Mouse (Mus musculus) hematopoietic stem cell, adult 5-6 weeks (primary cell): ENCODE data around the gene Rin2. TPM values are rescaled to one million over a fixed set of nuclear protein-coding genes. Genes with fewer than 3 reads are reported as not detected.
A peak's percentile ranks its signal among the peaks of the same experiment; 100 is the strongest.

Source experiments
- ATAC-seq, 2 experiments: fragments of 125-278 bp in 1 of 2; replicated peaks in 1 of 2; 2 replicates each; pipeline ENCODE4 v1.8.0; 2016 to 2017; ENCODE audit warnings: inconsistent platforms in 2 of 2, mild to moderate bottlenecking in 2 of 2, moderate number of reproducible peaks in 2 of 2, low read depth in 1 of 2, moderate TSS enrichment in 1 of 2; ENCODE audit not compliant: low FRiP score in 2 of 2, poor library complexity in 2 of 2, severe bottlenecking in 2 of 2, insufficient read depth in 1 of 2, low TSS enrichment in 1 of 2
- total RNA-seq: library from RNA; stranded (forward); fragments of 172-1452, 232-1000 nt; gene quantifications from 2 replicates; pipeline ENCODE4 v1.2.3, GENCODE M21; 2017

Rin2 gene
- total RNA-seq, 1 experiment from 2014 or later: 12.3 TPM

DNA sequence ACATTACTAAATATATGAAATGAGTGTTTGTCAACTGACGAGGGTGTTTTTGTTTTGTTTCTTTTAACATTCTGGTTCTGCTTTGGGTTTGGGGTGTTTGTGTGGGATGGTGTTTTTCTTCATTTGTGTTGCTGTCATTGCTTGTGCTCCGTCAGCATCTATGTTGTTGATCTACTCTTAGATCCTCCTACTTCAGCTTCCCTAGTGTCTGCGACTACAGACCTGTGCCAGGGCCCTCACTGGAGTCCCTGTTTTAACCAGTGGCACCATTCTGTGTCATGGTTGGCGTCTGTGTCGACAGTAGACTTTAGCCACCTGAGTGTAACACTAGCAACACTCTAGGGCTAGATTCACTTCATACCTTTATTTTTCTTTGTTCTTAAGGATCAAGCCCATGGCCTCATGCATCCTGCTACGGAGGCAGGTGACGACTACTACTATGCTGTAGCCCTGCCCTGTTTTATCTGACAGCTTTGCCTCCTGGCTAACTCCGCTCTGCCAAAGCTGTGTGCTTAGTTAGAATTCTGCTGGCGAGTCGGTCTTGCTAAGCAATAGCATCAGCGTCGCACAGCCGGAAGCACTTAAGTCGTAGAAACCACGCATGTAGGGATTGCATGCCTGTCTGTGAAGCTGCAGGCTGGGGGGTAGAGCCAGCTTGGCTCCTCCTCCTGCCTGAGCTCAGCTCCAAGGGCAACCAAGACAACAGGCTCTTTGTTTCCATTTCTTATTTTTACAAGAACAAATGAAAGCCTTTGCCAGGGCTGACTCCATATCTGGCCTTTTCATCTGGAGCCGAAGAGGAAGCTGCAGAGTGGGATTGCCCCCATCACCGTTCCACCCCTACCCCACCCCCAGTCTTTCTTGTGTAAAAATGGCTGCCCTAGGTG lies 157.2 kb downstream of the Rin2 start:
- peak; percentile 91 for ATAC-seq

DNA sequence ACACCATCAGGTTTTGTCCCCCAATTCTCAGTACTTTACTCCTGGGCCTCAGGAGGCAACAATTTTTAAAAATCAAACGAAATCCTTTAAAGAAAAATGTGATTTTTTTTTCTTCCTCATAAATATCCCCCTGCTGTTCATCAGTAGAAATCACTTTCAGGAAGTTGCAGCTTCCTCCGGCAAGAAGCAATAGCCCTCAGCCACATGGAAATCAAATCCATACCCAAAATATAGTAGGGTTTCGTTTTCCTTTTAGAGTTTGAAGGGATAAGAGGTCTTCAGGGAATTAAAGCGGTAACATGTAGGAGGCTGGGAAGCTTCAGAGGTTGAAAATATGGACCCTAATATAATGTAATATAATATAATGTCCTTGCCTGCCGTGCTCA lies 157.8 kb downstream of the Rin2 start:
- peak; percentile 28 to 44 for ATAC-seq

DNA sequence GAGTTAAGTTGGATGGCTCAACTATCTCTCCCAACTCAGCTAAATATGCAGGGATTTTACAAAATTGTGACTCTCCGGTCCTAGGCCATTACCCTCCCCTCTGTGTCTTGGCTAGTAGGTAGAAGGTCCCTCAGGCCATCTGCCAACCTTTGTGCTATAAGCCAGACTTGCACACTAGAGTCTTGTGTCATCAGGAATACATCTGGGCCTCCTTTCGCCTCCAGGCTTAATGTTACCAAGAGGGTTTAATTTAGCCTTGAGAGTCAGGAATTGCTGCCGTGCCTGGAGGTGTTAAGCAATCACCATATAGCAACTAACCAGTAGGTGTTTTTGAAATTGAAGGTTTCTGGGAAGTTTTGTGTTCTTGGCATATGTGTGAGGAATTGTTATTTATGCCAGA lies 158.3 kb downstream of the Rin2 start:
- no peak for ATAC-seq

DNA sequence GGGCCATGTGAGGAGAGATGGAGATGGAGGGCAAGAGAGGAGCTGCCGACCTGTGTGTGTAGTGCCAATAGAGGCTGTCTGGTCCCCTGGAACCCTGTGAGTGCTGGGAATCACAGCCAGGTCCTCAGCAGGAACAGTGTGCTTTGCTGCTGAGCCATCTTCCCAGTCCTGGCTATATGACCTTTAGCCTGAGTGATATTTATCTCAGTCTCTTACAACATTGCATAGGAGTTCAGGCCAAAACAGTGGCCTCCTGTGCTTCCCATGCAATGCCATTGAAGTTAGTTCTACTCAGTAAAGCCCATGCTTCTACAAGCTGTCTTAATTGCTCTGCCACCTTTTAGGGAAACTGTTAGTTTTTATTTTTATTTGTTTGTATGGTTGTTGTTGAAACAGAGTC lies 160.9 kb downstream of the Rin2 start:
- ATAC-seq: no peak

DNA sequence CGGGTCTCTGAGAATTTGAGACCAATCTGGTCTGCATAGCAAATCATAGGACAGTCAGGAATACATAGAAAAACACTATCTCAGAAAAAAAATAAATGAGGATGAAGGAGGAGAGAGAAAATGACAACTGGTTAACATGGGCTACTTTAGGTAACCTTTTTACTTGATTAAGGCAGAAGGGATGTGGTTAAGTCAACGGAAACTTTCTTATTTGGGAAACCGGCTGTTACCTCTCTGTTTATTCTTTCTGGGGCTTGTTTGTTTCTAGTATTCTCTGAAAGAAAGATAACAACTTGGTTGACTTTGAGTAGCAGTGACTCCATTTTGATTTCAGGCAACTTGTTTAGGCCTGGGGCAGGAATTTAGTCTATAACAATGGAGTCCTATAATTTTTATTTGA lies 163.7 kb downstream of the Rin2 start:
- no peak for ATAC-seq

DNA sequence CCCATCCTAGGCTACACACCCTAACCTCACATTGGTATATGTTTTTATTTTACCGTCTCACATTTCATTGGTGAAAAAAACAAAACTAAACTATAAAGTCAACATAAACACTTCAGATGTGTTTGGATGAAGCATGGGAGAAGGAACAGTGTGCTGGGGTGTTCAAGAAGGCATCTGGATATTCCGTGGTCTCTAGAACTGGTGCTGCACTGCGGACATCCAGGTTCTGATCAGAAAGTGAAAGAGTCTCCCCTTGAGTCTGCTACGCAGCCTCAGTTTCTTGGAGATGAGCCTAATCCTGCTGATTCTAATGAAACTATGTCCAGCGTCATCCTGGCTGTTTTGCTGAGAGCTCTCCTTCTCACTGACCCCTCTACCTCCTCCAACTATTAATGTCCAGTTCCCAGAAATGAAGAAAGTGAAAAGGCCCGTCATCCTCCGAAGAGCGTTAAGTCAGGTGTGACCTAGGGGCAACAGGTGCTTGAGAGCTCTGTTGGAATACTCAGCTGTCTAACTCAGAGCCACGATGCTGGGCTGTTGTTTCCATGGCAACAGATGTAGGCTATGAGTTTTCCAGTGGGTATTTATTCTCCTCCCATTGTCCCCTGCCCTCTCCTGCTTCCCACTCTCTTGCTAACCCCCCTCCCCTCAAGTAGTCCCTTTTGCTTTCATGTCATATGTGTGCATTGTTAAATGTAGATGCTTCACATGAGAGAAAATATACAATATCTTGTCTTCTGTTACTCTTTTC lies 164.7 kb downstream of the Rin2 start:
- no peak for ATAC-seq

DNA sequence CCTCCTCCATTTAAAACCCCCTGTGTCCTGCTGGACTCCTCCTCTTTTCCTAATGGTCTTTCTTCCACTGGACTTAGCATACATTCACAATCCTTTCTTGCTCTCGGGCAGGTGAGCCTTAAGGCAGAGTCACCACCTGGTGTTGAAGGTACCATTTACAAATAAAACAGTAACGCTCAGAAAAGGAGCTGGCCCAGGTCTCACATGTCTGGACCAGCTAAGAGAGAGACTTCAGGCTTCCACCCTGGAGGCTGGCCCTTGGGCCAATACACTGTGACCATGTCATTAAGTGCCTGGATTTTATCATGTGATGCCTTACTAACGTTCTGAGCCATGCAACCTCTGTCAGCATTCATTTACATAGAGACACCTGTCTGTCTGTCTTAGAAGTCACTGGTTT lies 165.3 kb downstream of the Rin2 start:
- ATAC-seq: no peak

DNA sequence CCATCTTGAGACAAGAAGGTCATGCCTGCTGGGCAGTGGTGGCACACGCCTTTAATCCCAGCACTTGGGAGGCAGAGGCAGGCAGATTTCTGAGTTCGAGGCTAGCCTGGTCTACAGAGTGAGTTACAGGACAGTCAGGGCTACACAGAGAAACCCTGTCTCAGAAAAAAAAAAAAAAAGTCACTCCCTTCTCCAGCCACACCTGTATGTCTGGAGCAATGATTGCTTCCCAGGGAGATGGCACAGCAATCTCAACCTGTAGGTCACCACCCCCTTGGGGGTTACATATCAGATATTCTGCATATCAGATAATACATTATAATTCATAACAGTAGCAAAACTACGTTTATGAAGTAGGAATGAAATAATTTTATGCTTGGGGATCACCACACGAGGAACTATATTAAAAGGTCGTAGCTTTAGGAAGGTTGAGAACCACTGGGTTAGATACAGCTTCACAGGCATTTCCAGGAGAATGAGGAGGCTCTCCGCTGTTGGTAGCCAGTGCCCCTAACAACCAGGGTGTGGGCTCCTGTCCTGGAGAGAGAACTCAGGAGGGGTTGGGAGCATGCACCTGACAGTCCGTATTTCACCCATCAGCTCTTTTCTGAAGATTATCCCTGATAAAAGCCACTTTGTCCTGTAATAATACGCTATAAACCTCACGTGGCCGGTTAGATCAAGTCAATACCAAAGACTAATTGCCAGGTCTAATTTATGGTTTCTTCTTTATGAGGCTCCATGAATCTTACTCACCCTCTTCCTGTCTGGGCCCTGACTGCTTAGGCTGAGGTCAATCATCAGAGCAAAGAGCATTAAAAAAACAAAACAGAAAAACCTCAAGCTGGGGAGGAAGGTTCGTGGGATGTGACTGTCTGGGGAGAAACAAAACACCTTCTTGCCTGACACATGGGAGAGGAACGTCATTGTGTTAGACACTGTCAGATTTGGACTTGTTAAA lies 166.2 kb downstream of the Rin2 start:
- 0 out of 4 replicates have a peak, but pooled peaks of 1 of the 2 experiments have one; percentile 22 for ATAC-seq

DNA sequence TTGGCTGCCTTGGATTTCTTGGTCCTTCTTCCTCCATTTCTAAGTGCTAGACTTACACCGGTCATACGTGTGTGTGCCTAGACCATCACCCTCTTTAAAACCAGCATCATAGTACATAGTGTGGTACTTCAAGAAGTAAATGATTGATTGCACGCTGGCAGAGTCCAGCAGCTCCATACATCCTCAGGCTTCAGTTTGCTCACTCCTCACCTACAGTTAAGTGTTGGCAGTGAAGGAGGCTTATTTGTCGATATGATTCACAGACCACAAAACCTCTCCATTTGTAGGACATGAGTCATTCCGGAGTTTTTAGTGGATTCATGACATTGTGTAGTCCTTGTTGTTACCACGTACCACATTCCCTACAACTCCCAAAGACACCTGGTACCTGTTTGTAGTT lies 168.3 kb downstream of the Rin2 start:
- no peak for ATAC-seq

DNA sequence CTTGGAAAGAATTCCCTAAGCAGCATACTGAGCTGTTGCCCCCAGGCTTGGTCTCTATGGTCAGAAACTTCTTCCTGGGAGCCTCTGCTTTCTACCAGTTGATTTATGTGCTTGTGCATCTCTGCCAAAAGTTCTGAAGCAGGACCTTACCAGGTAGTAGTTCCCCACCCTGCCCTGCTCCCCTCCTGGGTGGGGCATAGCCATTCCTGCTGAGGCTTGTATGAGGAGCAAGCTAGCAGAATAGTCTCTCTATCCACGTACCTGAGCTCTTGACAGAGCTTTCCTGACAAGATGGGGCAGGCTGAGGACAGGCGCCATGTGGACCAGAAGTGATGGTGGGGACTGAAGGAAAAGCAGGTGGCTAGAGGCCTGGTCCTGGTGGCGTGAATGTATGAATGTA lies 171.6 kb downstream of the Rin2 start:
- ATAC-seq: no peak

DNA sequence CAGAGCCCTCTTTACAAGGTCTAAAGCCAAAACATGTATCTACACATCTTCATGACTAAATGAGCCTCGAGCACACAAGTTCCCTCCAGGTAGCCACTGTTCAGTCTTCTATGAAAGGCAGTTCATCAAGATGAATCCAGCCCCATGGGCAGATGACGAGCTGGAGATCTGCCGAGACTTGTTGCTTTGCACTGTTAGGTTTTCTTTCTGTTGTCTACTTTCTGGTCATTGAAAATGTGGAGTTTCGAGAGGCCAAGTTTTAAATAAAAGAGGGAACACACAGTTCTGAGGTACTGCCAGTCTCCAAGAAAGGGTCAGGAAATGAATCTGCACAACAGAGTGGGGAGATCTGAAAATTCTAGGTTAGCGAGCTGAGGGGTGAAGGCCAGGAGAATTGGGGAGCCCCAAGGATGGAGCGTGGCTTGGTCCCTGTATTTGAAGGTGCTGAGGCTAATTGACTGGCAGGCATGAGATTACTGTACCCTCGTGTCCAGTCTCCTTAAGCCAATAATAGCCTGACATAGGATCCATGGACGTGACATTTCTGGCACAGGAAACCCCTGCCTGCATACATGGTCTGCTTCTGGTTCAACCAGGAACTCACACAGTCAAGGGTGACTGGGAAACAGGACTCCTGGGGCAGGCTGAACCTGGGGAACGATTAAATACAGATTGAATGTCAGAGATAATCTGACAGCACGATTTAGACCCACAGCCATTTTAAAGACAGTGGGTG lies 174.3 kb downstream of the Rin2 start:
- peak; percentile 18 to 32; a peak in 1 of 4 replicates for ATAC-seq

DNA sequence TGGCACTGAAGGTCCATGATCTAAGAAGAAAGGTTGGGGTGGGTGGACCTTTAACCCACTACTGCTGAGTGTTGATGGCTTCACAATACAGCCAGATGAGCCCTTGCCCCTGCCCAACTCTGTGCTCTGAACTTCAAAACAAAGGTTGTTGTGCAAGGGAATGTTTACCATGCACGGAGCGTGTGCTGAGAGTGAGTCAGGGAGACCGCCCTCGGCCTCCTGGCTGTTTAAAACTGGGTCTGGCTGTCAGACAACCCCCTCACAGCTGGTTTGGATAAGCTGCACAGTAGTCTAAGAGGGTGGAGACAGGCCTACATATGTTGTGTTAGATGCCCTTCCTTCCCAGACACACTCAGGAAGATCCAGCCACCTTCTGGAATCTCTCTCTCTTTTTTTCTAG lies 175.8 kb downstream of the Rin2 start:
- no peak for ATAC-seq

DNA sequence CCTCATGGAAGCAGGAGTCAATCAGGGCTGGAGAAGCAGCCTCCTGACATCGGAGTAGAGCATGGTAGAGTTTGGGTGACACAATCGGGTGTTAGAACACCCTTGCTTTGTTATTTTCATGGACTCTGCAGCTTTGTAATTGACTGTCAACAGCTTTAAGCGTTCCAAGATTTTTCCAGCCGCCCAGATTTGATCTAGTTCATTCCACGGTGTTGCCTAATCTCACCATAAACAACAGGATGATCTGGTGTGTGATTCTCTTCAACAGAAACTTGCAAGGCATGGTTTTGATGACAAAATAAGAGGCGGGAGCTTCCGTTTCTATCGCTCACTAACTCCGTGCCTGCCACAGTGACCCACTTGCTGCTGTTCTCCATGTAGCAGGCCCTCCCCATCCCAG lies 180.8 kb downstream of the Rin2 start:
- no peak for ATAC-seq

DNA sequence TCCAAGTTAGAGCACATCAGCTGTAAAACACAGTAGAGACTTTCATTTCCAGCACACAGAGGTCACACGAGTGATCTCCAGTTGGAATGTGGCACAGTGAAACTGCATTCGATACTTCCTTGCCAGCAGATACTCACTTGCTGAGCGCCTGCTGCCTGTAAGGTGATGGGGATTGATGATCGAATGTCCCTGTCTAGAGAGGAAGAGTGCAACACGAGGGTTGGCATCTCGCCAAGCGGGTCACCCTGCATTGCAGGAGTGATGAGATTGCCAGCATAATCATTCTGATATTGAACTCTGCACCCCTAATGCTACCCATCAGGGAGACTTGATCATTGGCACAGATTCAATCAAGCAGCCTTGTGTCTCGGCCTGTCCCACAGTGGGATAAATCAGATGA lies 182.8 kb downstream of the Rin2 start:
- no peak for ATAC-seq

DNA sequence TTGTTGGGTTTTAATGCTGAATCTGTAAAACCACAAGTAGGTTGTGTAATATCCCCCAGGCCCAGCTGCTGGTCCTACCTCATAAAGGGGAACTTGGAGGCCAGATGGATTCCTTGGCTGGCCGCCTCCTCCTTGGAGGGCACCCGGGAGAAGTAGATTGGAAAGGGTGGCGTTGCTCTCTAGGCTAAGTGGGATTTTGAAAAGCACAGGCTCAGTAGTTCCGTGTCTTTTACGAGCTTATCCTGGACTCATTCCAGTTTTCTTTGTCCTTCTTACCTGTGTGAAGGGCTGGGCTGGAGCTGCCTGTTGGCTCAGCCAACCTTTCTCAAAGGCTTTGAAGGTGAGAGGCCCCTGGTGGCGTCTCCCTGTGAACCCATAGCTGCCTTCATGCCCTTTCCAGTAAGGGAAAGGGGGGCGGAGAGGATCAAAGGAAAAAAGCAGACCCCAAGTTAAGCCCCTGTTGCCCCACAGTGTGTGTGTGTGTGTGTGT lies 184.5 kb downstream of the Rin2 start:
- ATAC-seq: peak; percentile 82 to 88

DNA sequence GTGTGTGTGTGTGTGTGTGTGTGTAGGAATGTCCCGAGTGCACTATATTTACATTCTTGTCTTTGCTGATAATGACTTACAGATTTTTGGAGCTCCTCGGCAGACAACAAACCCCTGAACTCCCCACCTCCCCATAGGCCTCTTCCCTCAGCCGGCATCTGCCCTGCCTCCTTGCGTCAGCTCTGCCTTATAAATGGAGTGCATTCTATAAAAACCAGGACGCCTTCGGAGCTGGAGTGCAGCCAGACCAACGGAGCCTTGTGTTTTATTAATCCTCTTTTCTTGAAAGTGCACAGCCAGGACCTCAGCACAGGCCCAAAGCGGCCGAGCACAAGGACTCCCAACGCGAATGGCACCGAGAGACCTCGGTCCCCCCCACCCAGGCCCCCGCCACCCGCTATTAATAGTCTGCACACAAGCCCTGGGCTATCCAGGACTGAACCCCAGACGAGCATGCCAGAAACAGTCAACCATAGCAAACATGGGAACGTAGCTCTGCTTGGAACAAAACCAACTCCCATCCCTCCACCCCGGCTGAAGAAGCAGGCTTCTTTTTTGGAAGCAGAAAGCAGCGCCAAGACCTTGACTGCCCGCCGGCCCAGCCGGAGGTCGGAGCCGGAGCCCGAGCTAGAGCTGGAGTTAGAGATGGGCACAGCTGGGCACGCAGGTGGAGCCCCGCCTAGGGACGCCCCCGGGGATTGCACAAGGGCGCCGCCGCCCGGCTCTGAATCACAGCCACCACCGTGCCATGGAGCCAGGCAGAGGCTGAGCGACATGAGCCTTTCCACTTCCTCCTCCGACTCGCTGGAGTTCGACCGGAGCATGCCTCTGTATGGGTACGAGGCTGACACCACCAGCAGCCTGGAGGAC lies 185.2 kb downstream of the Rin2 start:
- ATAC-seq: peak; percentile 13 to 42; a peak in 2 of 4 replicates
